ENCODE assay signal across 11 mouse cellular contexts in the genomic region with DNA sequence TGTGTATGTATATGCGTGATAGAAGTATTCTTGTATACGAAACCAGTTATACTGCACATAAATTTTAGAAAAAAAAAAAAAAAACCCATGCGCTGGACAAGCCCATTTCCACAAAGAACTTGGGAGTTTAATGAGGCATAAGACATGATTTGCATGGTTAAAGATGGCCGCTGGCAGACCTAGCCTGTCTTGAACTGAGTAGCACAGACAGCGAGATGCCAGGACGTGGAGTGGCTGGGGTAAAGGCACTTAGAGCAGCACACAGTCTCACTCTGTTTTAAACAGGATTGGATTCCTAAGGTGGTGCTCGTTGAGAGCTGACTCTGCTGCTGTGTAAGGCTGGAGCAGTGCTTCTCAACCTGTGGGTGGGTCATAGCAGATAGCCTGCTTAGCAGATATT.
"Had no signal": no experiment of that assay in that cellular context is flagged by ENCODE, and none has a peak within 500 bp of the region (broad histone marks: within the 10 kb centered on the region; RNA-seq: fewer than 3 reads in every experiment).

No protein-coding gene starts in this region.

- H3K27me3 ChIP-seq: intestine, embryonic 15.5 days; limb, embryonic 13.5 days had no signal

- H3K36me3 ChIP-seq: intestine, embryonic 15.5 days; limb, embryonic 13.5 days had no signal

- H3K27ac ChIP-seq: intestine, embryonic 15.5 days; layer of hippocampus, adult 2 months; limb, embryonic 13.5 days; liver, embryonic 14.5 days had no signal

- H3K9ac ChIP-seq: intestine, embryonic 15.5 days; limb, embryonic 13.5 days; liver, embryonic 14.5 days had no signal

- H3K4me3 ChIP-seq: intestine, embryonic 15.5 days; layer of hippocampus, adult 2 months; limb, embryonic 13.5 days had no signal

- H3K9me3 ChIP-seq: intestine, embryonic 15.5 days had no signal

- DNase-seq: kidney, adult 18-20 months; kidney, postnatal 25 days; left cerebral cortex, postnatal 4 days; lung, adult 18-20 months; midbrain, embryonic 14.5 days; thymus, adult 18-20 months; thymus, postnatal 14 days had no signal

- ATAC-seq: intestine, embryonic 15.5 days had no signal

- H3K4me2 ChIP-seq: intestine, embryonic 15.5 days; limb, embryonic 13.5 days had no signal
